Mouse (Mus musculus): Measurements from ENCODE around the gene Enah. TPM values are rescaled to one million over a fixed set of nuclear protein-coding genes. Genes with fewer than 3 reads are reported as not detected.

Enah gene
- total RNA-seq, 2 experiments from 2014 or later: 170 to 200 TPM

Other genes starting within 250 kb of the Enah start
- 10 to 100 TPM; 10.3 to 18.0 TPM for gene Lbr, start 176.9 kb downstream of the Enah start, total RNA-seq (2021)
- 10 to 100 TPM; 65.2 to 76.7 TPM for gene Srp9, start 104.7 kb upstream of the Enah start, total RNA-seq (2021)
- gene Vmn1r1, start 144.5 kb upstream of the Enah start, total RNA-seq (2021): not detected